In the genomic region with DNA sequence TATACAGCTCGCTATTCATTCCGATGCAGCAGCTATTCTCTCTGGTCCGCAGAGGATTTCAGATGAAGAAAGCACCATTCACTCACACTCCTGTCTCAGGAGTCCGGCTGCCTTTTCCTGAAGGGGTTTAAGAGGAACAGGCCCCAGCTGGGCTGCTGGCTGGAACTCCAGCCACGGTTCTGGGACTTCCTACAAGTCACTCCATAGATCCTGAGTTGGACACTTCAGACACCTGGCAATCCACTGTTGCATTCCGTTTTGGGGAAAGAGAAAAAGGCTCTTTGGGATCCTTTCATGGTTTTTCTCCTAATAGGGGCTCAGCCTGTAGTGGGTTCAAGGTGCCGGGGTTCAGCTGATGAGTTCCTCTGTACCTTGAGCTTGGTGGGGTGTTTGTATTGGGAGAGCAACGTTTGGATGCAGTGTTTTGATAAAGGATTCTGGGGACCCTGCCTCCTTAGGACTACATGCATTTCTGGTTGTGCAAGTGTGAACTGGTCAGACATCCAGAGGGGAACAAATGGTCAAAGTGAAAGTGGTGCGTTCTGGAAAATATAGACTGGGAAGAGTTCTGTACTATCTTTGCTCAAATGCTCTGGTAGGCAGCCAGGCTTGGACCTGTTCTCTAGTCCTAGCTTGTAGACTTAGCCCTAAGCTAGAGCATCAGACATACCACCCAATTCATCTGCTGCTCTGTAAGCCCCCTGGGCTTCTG, we compare ENCODE assay signal across 18 mouse cellular contexts. TPM values are rescaled to one million over a fixed set of nuclear protein-coding genes. Genes with fewer than 3 reads are reported as not detected.
DNase-seq lines count a peak whose midpoint lies in the region; ATAC-seq and TF ChIP-seq lines count a peak whose summit lies in the region.
"Had no signal": no experiment of that assay in that cellular context is flagged by ENCODE, and none has a peak within 500 bp of the region (broad histone marks: within the 10 kb centered on the region; RNA-seq: fewer than 3 reads in every experiment).

No protein-coding gene starts in this region.

- peaks cover 98% of the 10 kb centered on the region for H3K27me3 ChIP-seq in intestine, embryonic 14.5 days (replicated peaks; ENCODE audit: control insufficient read depth, insufficient read depth, low read length)
- H3K27me3 ChIP-seq in intestine, embryonic 16.5 days (replicated peaks; ENCODE audit: control insufficient read depth, insufficient read depth, low read length), result peaks cover 77% of the 10 kb centered on the region
- H3K27me3 ChIP-seq in midbrain, embryonic 14.5 days (ENCODE audit: control insufficient read depth, insufficient read depth, low read length), result peaks cover 93% of the 10 kb centered on the region
- H3K27me3 ChIP-seq in midbrain, postnatal 0 days (ENCODE audit: insufficient read depth, low read length), result peaks cover 82% of the 10 kb centered on the region
- peaks cover 92% of the 10 kb centered on the region for H3K27me3 ChIP-seq in embryonic facial prominence, embryonic 12.5 days
- H3K27me3 ChIP-seq: Patski had no signal

- intact Hi-C loops in left cerebral cortex, postnatal 36 days (cut with DNase I), result loop anchor here (10.0 kb wide), 2 partner anchors 53 to 1087 kb away; a partner anchor contains a TSS

- no peak for TF ChIP-seq CTCF in midbrain, postnatal 0 days (IDR thresholded peaks at IDR 0.05)

- H3K9ac ChIP-seq in intestine, embryonic 14.5 days (ENCODE audit: low read length), result no peak overlapping the region
- no peak overlapping the region for H3K9ac ChIP-seq in intestine, embryonic 16.5 days (ENCODE audit: low read depth, low read length)
- no peak overlapping the region for H3K9ac ChIP-seq in midbrain, embryonic 14.5 days (replicated peaks; ENCODE audit: low read length)
- H3K9ac ChIP-seq in midbrain, postnatal 0 days (replicated peaks; ENCODE audit: low read length, poor library complexity, severe bottlenecking), result no peak overlapping the region
- no peak overlapping the region for H3K9ac ChIP-seq in embryonic facial prominence, embryonic 12.5 days
- H3K9ac ChIP-seq: hindbrain, embryonic 12.5 days; liver, embryonic 13.5 days; neural tube, embryonic 13.5 days had no signal

- H3K27ac ChIP-seq in intestine, embryonic 14.5 days (ENCODE audit: low read depth), result no peak overlapping the region
- H3K27ac ChIP-seq in intestine, embryonic 16.5 days (ENCODE audit: low read length), result no peak overlapping the region
- H3K27ac ChIP-seq in midbrain, embryonic 14.5 days (replicated peaks; ENCODE audit: low read depth, low read length), result no peak overlapping the region
- H3K27ac ChIP-seq in midbrain, postnatal 0 days (ENCODE audit: low read depth, low read length), result no peak overlapping the region
- no peak overlapping the region for H3K27ac ChIP-seq in embryonic facial prominence, embryonic 12.5 days
- H3K27ac ChIP-seq: hindbrain, embryonic 12.5 days; liver, embryonic 13.5 days; macrophage; neural tube, embryonic 13.5 days had no signal

- no peak overlapping the region for H3K4me2 ChIP-seq in intestine, embryonic 14.5 days (ENCODE audit: low read length)
- H3K4me2 ChIP-seq in intestine, embryonic 16.5 days (ENCODE audit: low read depth, low read length), result no peak overlapping the region
- H3K4me2 ChIP-seq in midbrain, embryonic 14.5 days (ENCODE audit: low read length), result no peak overlapping the region
- no peak overlapping the region for H3K4me2 ChIP-seq in midbrain, postnatal 0 days (ENCODE audit: low read depth, low read length, poor library complexity, severe bottlenecking)
- no peak overlapping the region for H3K4me2 ChIP-seq in embryonic facial prominence, embryonic 12.5 days (replicated peaks)

- no peaks in the 10 kb centered on the region for H3K36me3 ChIP-seq in intestine, embryonic 14.5 days (ENCODE audit: control insufficient read depth, insufficient read depth, low read length)
- H3K36me3 ChIP-seq in intestine, embryonic 16.5 days (ENCODE audit: control insufficient read depth, insufficient read depth, low read length), result no peaks in the 10 kb centered on the region
- no peaks in the 10 kb centered on the region for H3K36me3 ChIP-seq in midbrain, embryonic 14.5 days (ENCODE audit: control insufficient read depth, insufficient read depth, low read length)
- no peaks in the 10 kb centered on the region for H3K36me3 ChIP-seq in midbrain, postnatal 0 days (ENCODE audit: insufficient read depth, low read length)
- no peaks in the 10 kb centered on the region for H3K36me3 ChIP-seq in embryonic facial prominence, embryonic 12.5 days
- H3K36me3 ChIP-seq: hindbrain, embryonic 12.5 days; liver, embryonic 13.5 days; neural tube, embryonic 13.5 days had no signal

- no peak for ATAC-seq in intestine, embryonic 14.5 days (replicated peaks; ENCODE audit: low FRiP score, low TSS enrichment, low read depth)
- no peak for ATAC-seq in intestine, embryonic 16.5 days
- no peak for ATAC-seq in midbrain, embryonic 14.5 days (ENCODE audit: low FRiP score, low TSS enrichment)
- ATAC-seq in midbrain, postnatal 0 days (ENCODE audit: low FRiP score), result no peak
- no peak for ATAC-seq in embryonic facial prominence, embryonic 12.5 days (ENCODE audit: insufficient number of reproducible peaks, insufficient read depth, low FRiP score, low TSS enrichment)
- ATAC-seq: Patski had no signal

- WGBS in intestine, embryonic 14.5 days, result 3% methylated on average over 9 of the region's 9 CpGs
- 7% methylated on average over 9 of the region's 9 CpGs for WGBS in intestine, embryonic 16.5 days
- WGBS in midbrain, embryonic 14.5 days, result 2% methylated on average over 9 of the region's 9 CpGs
- 3% methylated on average over 9 of the region's 9 CpGs for WGBS in midbrain, postnatal 0 days
- WGBS in embryonic facial prominence, embryonic 12.5 days, result 3% methylated on average over 9 of the region's 9 CpGs

- H3K4me1 ChIP-seq in intestine, embryonic 14.5 days (replicated peaks; ENCODE audit: control insufficient read depth, insufficient read depth, low read length), result peaks cover 11% of the 10 kb centered on the region; the same call in 1 of the 2 replicates
- H3K4me1 ChIP-seq in intestine, embryonic 16.5 days (ENCODE audit: control insufficient read depth, insufficient read depth, low read length), result peaks cover 11% of the 10 kb centered on the region
- no peaks in the 10 kb centered on the region for H3K4me1 ChIP-seq in midbrain, embryonic 14.5 days (ENCODE audit: control insufficient read depth, insufficient read depth, low read length)
- H3K4me1 ChIP-seq in midbrain, postnatal 0 days (ENCODE audit: insufficient read depth, low read length), result no peaks in the 10 kb centered on the region
- H3K4me1 ChIP-seq in embryonic facial prominence, embryonic 12.5 days, result peaks cover 4% of the 10 kb centered on the region; the same call in 1 of the 2 replicates

- no peak overlapping the region for H3K4me3 ChIP-seq in intestine, embryonic 14.5 days (ENCODE audit: low read depth, low read length)
- no peak overlapping the region for H3K4me3 ChIP-seq in intestine, embryonic 16.5 days (ENCODE audit: low read length)
- H3K4me3 ChIP-seq in midbrain, embryonic 14.5 days (replicated peaks; ENCODE audit: low read depth, low read length), result no peak overlapping the region
- no peak overlapping the region for H3K4me3 ChIP-seq in midbrain, postnatal 0 days (ENCODE audit: low read depth, low read length)
- 0 out of 2 replicates have a peak overlapping the region, but pooled peaks have one; percentile 9 for H3K4me3 ChIP-seq in embryonic facial prominence, embryonic 12.5 days
- H3K4me3 ChIP-seq: erythroblast, embryonic 14.5 days; neural tube, embryonic 13.5 days had no signal

- DNase-seq in intestine, embryonic 14.5 days (ENCODE audit: low spot score), result peak; percentile 80
- DNase-seq in midbrain, embryonic 14.5 days, result peak; percentile 42
- no peak for DNase-seq in midbrain, postnatal 0 days (ENCODE audit: low spot score)
- DNase-seq in naive thymus-derived CD4-positive, alpha-beta T cell, adult 2 months (ENCODE audit: low read depth), result peak; percentile 34
- no peak for DNase-seq in left cerebral cortex, postnatal 36 days (ENCODE audit: low spot score in 2 of 2)
- no peak for DNase-seq in right cerebral cortex, postnatal 10 days (ENCODE audit: low spot score in 2 of 2)
- DNase-seq: adrenal gland, postnatal 10 days; cerebellum, postnatal 25 days; layer of hippocampus, postnatal 36 days; liver, embryonic 13.5 days; thymus, adult 18-20 months had no signal

- no peaks in the 10 kb centered on the region for H3K9me3 ChIP-seq in intestine, embryonic 14.5 days (ENCODE audit: control insufficient read depth, low read length)
- no peaks in the 10 kb centered on the region for H3K9me3 ChIP-seq in intestine, embryonic 16.5 days (ENCODE audit: control insufficient read depth, low read length)
- H3K9me3 ChIP-seq in midbrain, embryonic 14.5 days (ENCODE audit: control insufficient read depth, low read length), result no peaks in the 10 kb centered on the region
- no peaks in the 10 kb centered on the region for H3K9me3 ChIP-seq in midbrain, postnatal 0 days (ENCODE audit: low read length)
- H3K9me3 ChIP-seq in embryonic facial prominence, embryonic 12.5 days, result no peaks in the 10 kb centered on the region
- H3K9me3 ChIP-seq: hindbrain, embryonic 12.5 days; liver, embryonic 13.5 days; neural tube, embryonic 13.5 days had no signal

RNA-seq across cellular contexts. Expression of a gene that starts 1.2 kb away (rescaled TPM):
- polyA plus RNA-seq in intestine, embryonic 14.5 days (2014; fragmentation: Nextera tagmentation; extraction: Ambion mirVana), result 0.35 and 0.39 TPM in 2 replicates
- 0.24 and 0.45 TPM in 2 replicates for polyA plus RNA-seq in intestine, embryonic 16.5 days (2015; fragmentation: Nextera tagmentation; extraction: Ambion mirVana)
- polyA plus RNA-seq in midbrain, embryonic 14.5 days (2014; fragmentation: Nextera tagmentation; extraction: Ambion mirVana), result not detected in 2 replicates
- total RNA-seq in midbrain, postnatal 0 days (2014; rRNA removed), result not detected in 2 replicates
- polyA plus RNA-seq in midbrain, postnatal 0 days (2015; fragmentation: Nextera tagmentation; extraction: Ambion mirVana), result not detected in 2 replicates
- not detected in 2 replicates for polyA plus RNA-seq in embryonic facial prominence, embryonic 12.5 days (2016; fragmentation: Nextera tagmentation; extraction: Ambion mirVana)
- total RNA-seq in left cerebral cortex, postnatal 36 days (2021), result not detected
- total RNA-seq: adrenal gland, postnatal 10 days; layer of hippocampus, postnatal 36 days had no signal
- polyA plus RNA-seq: erythroblast, embryonic 14.5 days; hindbrain, embryonic 12.5 days; liver, embryonic 13.5 days; macrophage had no signal

RNA-seq across cellular contexts. Expression of a gene that starts 16.3 kb away (rescaled TPM):
- 2.0 and 2.6 TPM in 2 replicates for polyA plus RNA-seq in intestine, embryonic 14.5 days (2014; fragmentation: Nextera tagmentation; extraction: Ambion mirVana)
- polyA plus RNA-seq in intestine, embryonic 16.5 days (2015; fragmentation: Nextera tagmentation; extraction: Ambion mirVana), result 1.4 and 1.9 TPM in 2 replicates
- not detected in 2 replicates for polyA plus RNA-seq in midbrain, embryonic 14.5 days (2014; fragmentation: Nextera tagmentation; extraction: Ambion mirVana)
- total RNA-seq in midbrain, postnatal 0 days (2014; rRNA removed), result not detected in 2 replicates
- not detected in 2 replicates for polyA plus RNA-seq in midbrain, postnatal 0 days (2015; fragmentation: Nextera tagmentation; extraction: Ambion mirVana)
- polyA plus RNA-seq in embryonic facial prominence, embryonic 12.5 days (2016; fragmentation: Nextera tagmentation; extraction: Ambion mirVana), result 0.08 TPM in 1 of 2 replicates, not detected in the other
- total RNA-seq in left cerebral cortex, postnatal 36 days (2021), result not detected
- total RNA-seq: adrenal gland, postnatal 10 days; layer of hippocampus, postnatal 36 days had no signal
- polyA plus RNA-seq: erythroblast, embryonic 14.5 days; hindbrain, embryonic 12.5 days; liver, embryonic 13.5 days; macrophage had no signal

RNA-seq across cellular contexts. Expression of a gene that starts 21.3 kb away (rescaled TPM):
- 15.6 and 20.4 TPM in 2 replicates for polyA plus RNA-seq in intestine, embryonic 14.5 days (2014; fragmentation: Nextera tagmentation; extraction: Ambion mirVana)
- 8.6 and 10.0 TPM in 2 replicates for polyA plus RNA-seq in intestine, embryonic 16.5 days (2015; fragmentation: Nextera tagmentation; extraction: Ambion mirVana)
- not detected in 2 replicates for polyA plus RNA-seq in midbrain, embryonic 14.5 days (2014; fragmentation: Nextera tagmentation; extraction: Ambion mirVana)
- not detected in 2 replicates for total RNA-seq in midbrain, postnatal 0 days (2014; rRNA removed)
- not detected in 2 replicates for polyA plus RNA-seq in midbrain, postnatal 0 days (2015; fragmentation: Nextera tagmentation; extraction: Ambion mirVana)
- polyA plus RNA-seq in embryonic facial prominence, embryonic 12.5 days (2016; fragmentation: Nextera tagmentation; extraction: Ambion mirVana), result 0.13 TPM in 1 of 2 replicates, not detected in the other
- not detected for total RNA-seq in left cerebral cortex, postnatal 36 days (2021)
- total RNA-seq: layer of hippocampus, postnatal 36 days had no signal
- polyA plus RNA-seq: erythroblast, embryonic 14.5 days; hindbrain, embryonic 12.5 days; macrophage had no signal

RNA-seq across cellular contexts. Expression of a gene that starts 31.0 kb away (rescaled TPM):
- polyA plus RNA-seq in intestine, embryonic 14.5 days (2014; fragmentation: Nextera tagmentation; extraction: Ambion mirVana), result 4.2 and 7.1 TPM in 2 replicates
- polyA plus RNA-seq in intestine, embryonic 16.5 days (2015; fragmentation: Nextera tagmentation; extraction: Ambion mirVana), result 3.0 and 3.2 TPM in 2 replicates
- polyA plus RNA-seq in midbrain, embryonic 14.5 days (2014; fragmentation: Nextera tagmentation; extraction: Ambion mirVana), result not detected in 2 replicates
- not detected in 2 replicates for total RNA-seq in midbrain, postnatal 0 days (2014; rRNA removed)
- polyA plus RNA-seq in midbrain, postnatal 0 days (2015; fragmentation: Nextera tagmentation; extraction: Ambion mirVana), result not detected in 2 replicates
- not detected in 2 replicates for polyA plus RNA-seq in embryonic facial prominence, embryonic 12.5 days (2016; fragmentation: Nextera tagmentation; extraction: Ambion mirVana)
- total RNA-seq in left cerebral cortex, postnatal 36 days (2021), result not detected
- total RNA-seq: layer of hippocampus, postnatal 36 days had no signal
- polyA plus RNA-seq: erythroblast, embryonic 14.5 days had no signal

RNA-seq across cellular contexts. Expression of a gene that starts 40.3 kb away (rescaled TPM):
- 9.2 and 10.1 TPM in 2 replicates for polyA plus RNA-seq in intestine, embryonic 14.5 days (2014; fragmentation: Nextera tagmentation; extraction: Ambion mirVana)
- polyA plus RNA-seq in intestine, embryonic 16.5 days (2015; fragmentation: Nextera tagmentation; extraction: Ambion mirVana), result 6.0 and 8.2 TPM in 2 replicates
- not detected in 2 replicates for polyA plus RNA-seq in midbrain, embryonic 14.5 days (2014; fragmentation: Nextera tagmentation; extraction: Ambion mirVana)
- not detected in 2 replicates for total RNA-seq in midbrain, postnatal 0 days (2014; rRNA removed)
- polyA plus RNA-seq in midbrain, postnatal 0 days (2015; fragmentation: Nextera tagmentation; extraction: Ambion mirVana), result not detected in 2 replicates
- 0.20 TPM in 1 of 2 replicates, not detected in the other for polyA plus RNA-seq in embryonic facial prominence, embryonic 12.5 days (2016; fragmentation: Nextera tagmentation; extraction: Ambion mirVana)
- not detected for total RNA-seq in left cerebral cortex, postnatal 36 days (2021)
- total RNA-seq: layer of hippocampus, postnatal 36 days had no signal

Comparison
In these comparisons a context has a peak if more than half of its experiments do, and no peak if none do; other contexts are left out.
1. DNase-seq: peak in intestine, embryonic 14.5 days (single experiment), midbrain, embryonic 14.5 days (single experiment) and naive thymus-derived CD4-positive, alpha-beta T cell, adult 2 months (single experiment); none in midbrain, postnatal 0 days (single experiment), left cerebral cortex, postnatal 36 days (0 of 2) and right cerebral cortex, postnatal 10 days (0 of 2).